Mouse (Mus musculus) right cerebral cortex, postnatal 10 days (tissue): Measurements from ENCODE around the gene Apobec1.
"Not testable (repeated sequence)": the region's sequence is repeated elsewhere in the genome, so short reads cannot be mapped to it uniquely, and the experiment has no call there.

ENCODE experiments used
- DNase-seq, 2 experiments: peaks; one replicate each; pipeline ENCODE4 v3.0.0; 2021; ENCODE audit warnings: low spot score in 2 of 2

Apobec1 gene

GRCm38 (mm10) chr6:122602242-122602991 is at the start of gene Apobec1:
Gene Apobec1, minus strand, starts transcription at chr6:122602444.
- peak; percentile 73 to 77 for DNase-seq

GRCm38 (mm10) chr6:122650398-122650980 is 48.2 kb upstream of the Apobec1 start:
- DNase-seq, result no peak

GRCm38 (mm10) chr6:122649903-122650302 is 47.7 kb upstream of the Apobec1 start:
- DNase-seq, result no peak

- not testable (repeated sequence) for DNase-seq
Measured at GRCm38 (mm10) chr6:122644196-122644595, 42.0 kb upstream of the Apobec1 start.

GRCm38 (mm10) chr6:122637566-122637965 is 35.3 kb upstream of the Apobec1 start:
- DNase-seq, result not testable (repeated sequence)

GRCm38 (mm10) chr6:122636666-122637065 is 34.4 kb upstream of the Apobec1 start:
- no peak for DNase-seq

GRCm38 (mm10) chr6:122635315-122635714 is 33.1 kb upstream of the Apobec1 start:
- DNase-seq, result no peak

GRCm38 (mm10) chr6:122633411-122633810 is 31.2 kb upstream of the Apobec1 start:
- no peak for DNase-seq

GRCm38 (mm10) chr6:122627469-122628108 is 25.3 kb upstream of the Apobec1 start:
- DNase-seq, result no peak

GRCm38 (mm10) chr6:122626110-122626509 is 23.9 kb upstream of the Apobec1 start, which contains the start of gene Dppa3:
Gene Dppa3, plus strand, starts transcription at chr6:122626410.
- no peak for DNase-seq

- no peak for DNase-seq
Measured at GRCm38 (mm10) chr6:122625156-122625555, 22.9 kb upstream of the Apobec1 start.

- no peak for DNase-seq
Measured at GRCm38 (mm10) chr6:122624480-122624879, 22.2 kb upstream of the Apobec1 start.

- no peak for DNase-seq
Measured at GRCm38 (mm10) chr6:122621066-122621465, 18.8 kb upstream of the Apobec1 start.

GRCm38 (mm10) chr6:122616022-122616421 is 13.8 kb upstream of the Apobec1 start:
- DNase-seq, result no peak

GRCm38 (mm10) chr6:122614047-122614446 is 11.8 kb upstream of the Apobec1 start:
- no peak for DNase-seq

- DNase-seq, result no peak
Measured at GRCm38 (mm10) chr6:122612426-122612825, 10.2 kb upstream of the Apobec1 start.

- DNase-seq, result no peak
Measured at GRCm38 (mm10) chr6:122609771-122610170, 7.5 kb upstream of the Apobec1 start, which contains the start of gene Gdf3. Gene Gdf3, minus strand, starts transcription at chr6:122610087.

GRCm38 (mm10) chr6:122609377-122609728 is 7.1 kb upstream of the Apobec1 start:
- no peak for DNase-seq

- DNase-seq, result no peak
Measured at GRCm38 (mm10) chr6:122608434-122609376, 6.5 kb upstream of the Apobec1 start.

GRCm38 (mm10) chr6:122607700-122608099 is 5.5 kb upstream of the Apobec1 start:
- no peak for DNase-seq

- DNase-seq, result no peak
Measured at GRCm38 (mm10) chr6:122606661-122607060, 4.4 kb upstream of the Apobec1 start.

- no peak for DNase-seq
Measured at GRCm38 (mm10) chr6:122605483-122605882, 3.2 kb upstream of the Apobec1 start.
